Comparison of ENCODE assay signal across 25 mouse cellular contexts in genomic region chr16:43954913-43955312, GRCm38 (mm10). TPM values are rescaled to one million over a fixed set of nuclear protein-coding genes. Genes with fewer than 3 reads are reported as not detected.
DNase-seq lines count a peak whose midpoint lies in the region; ATAC-seq and TF ChIP-seq lines count a peak whose summit lies in the region.
"Had no signal": no experiment of that assay in that cellular context is flagged by ENCODE, and none has a peak within 500 bp of the region (broad histone marks: within the 10 kb centered on the region; RNA-seq: fewer than 3 reads in every experiment).

No protein-coding gene starts in this region.

- no peaks in the 10 kb centered on the region for H3K4me1 ChIP-seq in liver, embryonic 11.5 days (replicated peaks; ENCODE audit: control insufficient read depth, insufficient read depth, low read length)
- peaks cover 7% of the 10 kb centered on the region; the same call in 1 of the 2 replicates for H3K4me1 ChIP-seq in liver, embryonic 12.5 days
- H3K4me1 ChIP-seq: liver, embryonic 13.5 days; midbrain, embryonic 10.5 days; midbrain, embryonic 15.5 days had no signal

- no peak for ATAC-seq in liver, embryonic 11.5 days (replicated peaks; ENCODE audit: low FRiP score)
- no peak for ATAC-seq in liver, embryonic 12.5 days
- ATAC-seq: forebrain, postnatal 0 days; hindbrain, postnatal 0 days; lung, postnatal 0 days; midbrain, embryonic 15.5 days had no signal

- no peak overlapping the region for H3K4me3 ChIP-seq in liver, embryonic 11.5 days (ENCODE audit: low read depth, low read length)
- H3K4me3 ChIP-seq in liver, embryonic 12.5 days = no peak overlapping the region
- H3K4me3 ChIP-seq in layer of hippocampus, adult 2 months = no peak overlapping the region
- no peak overlapping the region for H3K4me3 ChIP-seq in left cerebral cortex, adult 2 months
- H3K4me3 ChIP-seq: erythroblast, embryonic 14.5 days; limb, embryonic 13.5 days; liver, embryonic 13.5 days; midbrain, embryonic 10.5 days; midbrain, embryonic 15.5 days had no signal

- no peaks in the 10 kb centered on the region for H3K9me3 ChIP-seq in liver, embryonic 11.5 days (ENCODE audit: control insufficient read depth, low read length)
- H3K9me3 ChIP-seq in liver, embryonic 12.5 days (replicated peaks) = no peaks in the 10 kb centered on the region
- H3K9me3 ChIP-seq: G1E; limb, embryonic 13.5 days; liver, embryonic 13.5 days; midbrain, embryonic 10.5 days; midbrain, embryonic 15.5 days had no signal

- intact Hi-C loops in left cerebral cortex, adult 2 months (cut with DNase I) = no loop called here

- no peaks in the 10 kb centered on the region for H3K27me3 ChIP-seq in liver, embryonic 11.5 days (replicated peaks; ENCODE audit: control insufficient read depth, insufficient read depth, low read length)
- no peaks in the 10 kb centered on the region for H3K27me3 ChIP-seq in liver, embryonic 12.5 days (replicated peaks)
- H3K27me3 ChIP-seq: limb, embryonic 13.5 days; liver, embryonic 13.5 days; midbrain, embryonic 15.5 days had no signal

- no peaks in the 10 kb centered on the region for H3K36me3 ChIP-seq in liver, embryonic 11.5 days (ENCODE audit: control insufficient read depth, insufficient read depth, low read length)
- H3K36me3 ChIP-seq in liver, embryonic 12.5 days = peaks cover 13% of the 10 kb centered on the region; the same call in 1 of the 2 replicates
- H3K36me3 ChIP-seq: limb, embryonic 13.5 days; liver, embryonic 13.5 days; midbrain, embryonic 15.5 days had no signal

- TF ChIP-seq CTCF in layer of hippocampus, adult 2 months (conservative IDR thresholded peaks at IDR 0.05) = no peak
- no peak for TF ChIP-seq CTCF in left cerebral cortex, adult 2 months (IDR thresholded peaks at IDR 0.05)

- WGBS in liver, embryonic 11.5 days = 62% methylated on average over 6 of the region's 6 CpGs
- WGBS in liver, embryonic 12.5 days (ENCODE audit: insufficient replicate concordance) = 39% methylated on average over 6 of the region's 6 CpGs

- no peak overlapping the region for H3K4me2 ChIP-seq in liver, embryonic 11.5 days
- no peak overlapping the region for H3K4me2 ChIP-seq in liver, embryonic 12.5 days
- H3K4me2 ChIP-seq: limb, embryonic 13.5 days; liver, embryonic 13.5 days; midbrain, embryonic 15.5 days had no signal

- H3K9ac ChIP-seq in liver, embryonic 11.5 days (ENCODE audit: low read depth, low read length) = 0 out of 2 replicates have a peak overlapping the region, but pooled peaks have one; percentile 28
- H3K9ac ChIP-seq in liver, embryonic 12.5 days = no peak overlapping the region
- H3K9ac ChIP-seq: forebrain, postnatal 0 days; limb, embryonic 13.5 days; liver, embryonic 13.5 days; midbrain, embryonic 15.5 days had no signal

- no peak for DNase-seq in liver, embryonic 11.5 days (ENCODE audit: low spot score)
- peak; percentile 46 for DNase-seq in thymus, postnatal 14 days
- DNase-seq in thymus, adult 18-20 months = no peak
- peak; percentile 5 for DNase-seq in induced T-regulatory cell, adult 2 months (ENCODE audit: low read depth)
- DNase-seq in thymus, postnatal 4 days = peak; percentile 43
- DNase-seq in layer of hippocampus, adult 2 months (ENCODE audit: low spot score in 2 of 2) = no peak
- DNase-seq in left cerebral cortex, adult 2 months (ENCODE audit: extremely low spot score in 1 of 2, low spot score in 2 of 2) = no peak
- DNase-seq: adrenal gland, postnatal 25 days; cerebellum, adult 2 months; cerebellum, postnatal 14 days; forebrain, postnatal 0 days; kidney, adult 11 months; kidney, postnatal 14 days; liver, embryonic 13.5 days; lung, adult 18-20 months; right cerebral cortex, postnatal 25 days had no signal

- no peak overlapping the region for H3K27ac ChIP-seq in liver, embryonic 11.5 days (ENCODE audit: low read depth, low read length)
- no peak overlapping the region for H3K27ac ChIP-seq in liver, embryonic 12.5 days
- H3K27ac ChIP-seq in layer of hippocampus, adult 2 months = no peak overlapping the region
- no peak overlapping the region for H3K27ac ChIP-seq in left cerebral cortex, adult 2 months
- H3K27ac ChIP-seq: hindbrain, postnatal 0 days; limb, embryonic 13.5 days; liver, embryonic 13.5 days; macrophage; midbrain, embryonic 10.5 days; midbrain, embryonic 15.5 days had no signal

RNA-seq across cellular contexts. Expression of gene Zdhhc23, which starts 24.7 kb away (rescaled TPM):
- polyA plus RNA-seq in liver, embryonic 11.5 days (2014; fragmentation: Nextera tagmentation; extraction: Ambion mirVana) = 0.88 and 1.4 TPM in 2 replicates
- polyA plus RNA-seq in liver, embryonic 12.5 days (2016; fragmentation: Nextera tagmentation; extraction: Ambion mirVana) = 0.48 and 0.66 TPM in 2 replicates
- total RNA-seq in layer of hippocampus, adult 2 months (2021) = 10 to 100 TPM; 43.4 to 49.1 TPM
- 10 to 100 TPM; 27.0 to 28.2 TPM for total RNA-seq in left cerebral cortex, adult 2 months (2021)

RNA-seq across cellular contexts. Expression of gene Qtrt2, which starts 28.3 kb away (rescaled TPM):
- polyA plus RNA-seq in liver, embryonic 11.5 days (2014; fragmentation: Nextera tagmentation; extraction: Ambion mirVana) = 26.5 and 27.7 TPM in 2 replicates
- 11.9 and 13.4 TPM in 2 replicates for polyA plus RNA-seq in liver, embryonic 12.5 days (2016; fragmentation: Nextera tagmentation; extraction: Ambion mirVana)
- total RNA-seq in layer of hippocampus, adult 2 months (2021) = 10 to 100 TPM; 38.8 to 40.7 TPM
- 10 to 100 TPM; 36.7 to 37.7 TPM for total RNA-seq in left cerebral cortex, adult 2 months (2021)

Comparison
In these comparisons a context has a peak if more than half of its experiments do, and no peak if none do; other contexts are left out.
1. DNase-seq: peak in thymus, postnatal 14 days (single experiment), induced T-regulatory cell, adult 2 months (single experiment) and thymus, postnatal 4 days (single experiment); none in liver, embryonic 11.5 days (single experiment), thymus, adult 18-20 months (0 of 2), layer of hippocampus, adult 2 months (0 of 2) and left cerebral cortex, adult 2 months (0 of 2).